In the genomic region with DNA sequence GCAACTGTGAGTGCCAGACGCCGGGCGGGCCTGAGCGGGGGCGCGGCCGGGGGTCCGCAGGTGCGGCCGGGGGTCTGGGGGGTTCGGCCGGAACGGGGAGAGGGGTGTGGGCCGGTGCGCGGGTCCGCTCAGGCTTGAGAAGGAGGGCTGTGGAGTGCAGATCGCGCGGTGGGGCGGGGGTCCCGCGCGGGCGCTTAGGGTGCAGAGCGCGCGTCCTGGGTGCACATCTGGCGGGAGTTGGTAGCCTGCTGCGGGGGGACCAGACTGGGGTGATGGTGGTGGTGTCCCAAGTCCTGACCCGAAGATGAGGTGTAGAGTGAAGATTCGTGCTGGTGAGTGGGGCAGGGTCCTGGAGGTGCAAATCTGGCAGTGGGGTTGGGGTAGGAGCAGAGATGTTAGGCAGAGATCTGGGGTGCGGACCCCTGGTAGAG, we compare ENCODE assay signal across 8 mouse cellular contexts. TPM values are rescaled to one million over a fixed set of nuclear protein-coding genes. Genes with fewer than 3 reads are reported as not detected.
DNase-seq lines count a peak whose midpoint lies in the region; ATAC-seq and TF ChIP-seq lines count a peak whose summit lies in the region.

No protein-coding gene starts in this region.

- dilution Hi-C loops in CH12.LX (cut with MboI; ENCODE audit: extremely low pct_ligation_motif_present, extremely low pct_unique_long_range_greater_than_20kb, low sequenced_read_pairs) = no loop called here

- WGBS in heart, embryonic 12.5 days = under 1% methylated on average over 32 of the region's 33 CpGs
- under 1% methylated on average over 33 of the region's 33 CpGs for WGBS in limb, embryonic 13.5 days
- WGBS in neural tube, embryonic 13.5 days = 0% methylated on average over 23 of the region's 33 CpGs

- DNase-seq in heart, postnatal 25 days (ENCODE audit: low spot score) = no peak
- no peak for DNase-seq in CH12.LX (ENCODE audit: extremely low read depth)
- DNase-seq in kidney, postnatal 4 days = no peak
- DNase-seq in urinary bladder, postnatal 14 days (ENCODE audit: low spot score) = no peak

- peak; percentile 31 for ATAC-seq in heart, embryonic 12.5 days (ENCODE audit: insufficient number of reproducible peaks, low FRiP score)
- peak; percentile 34 for ATAC-seq in limb, embryonic 13.5 days (ENCODE audit: low FRiP score, low read depth)
- peak; percentile 75 for ATAC-seq in neural tube, embryonic 13.5 days (ENCODE audit: low read depth)

- peaks cover 5% of the 10 kb centered on the region; the same call in 1 of the 2 replicates for H3K36me3 ChIP-seq in heart, embryonic 12.5 days
- peaks cover 0 to 21% of the 10 kb centered on the region in 2 experiments for H3K36me3 ChIP-seq in CH12.LX (replicated peaks in 1 of 2; ENCODE audit: control insufficient read depth in 1 of 2, insufficient read depth in 1 of 2, low read length in 1 of 2)
- H3K36me3 ChIP-seq in limb, embryonic 13.5 days = peaks cover 10% of the 10 kb centered on the region; the same call in 1 of the 2 replicates
- peaks cover 6% of the 10 kb centered on the region; the same call in 1 of the 2 replicates for H3K36me3 ChIP-seq in neural tube, embryonic 13.5 days

- no peaks in the 10 kb centered on the region for H3K9me3 ChIP-seq in heart, embryonic 12.5 days (replicated peaks)
- no peaks in the 10 kb centered on the region for H3K9me3 ChIP-seq in CH12.LX (replicated peaks; ENCODE audit: low read length)
- H3K9me3 ChIP-seq in limb, embryonic 13.5 days = no peaks in the 10 kb centered on the region
- no peaks in the 10 kb centered on the region for H3K9me3 ChIP-seq in neural tube, embryonic 13.5 days

- TF ChIP-seq CTCF in CH12.LX (conservative IDR thresholded peaks at IDR 0.05 in 1 of 2, IDR thresholded peaks at IDR 0.05 in 1 of 2; ENCODE audit: low read depth in 2 of 2, low read length in 2 of 2) = no peak
- no peak for TF ChIP-seq CTCF in embryonic fibroblast, embryonic 13.5 days (IDR thresholded peaks at IDR 0.05; ENCODE audit: borderline replicate concordance, insufficient read depth, low read length)

- H3K4me1 ChIP-seq in heart, embryonic 12.5 days (replicated peaks) = peaks cover 43% of the 10 kb centered on the region
- peaks cover 6 to 64% of the 10 kb centered on the region in 2 experiments for H3K4me1 ChIP-seq in CH12.LX (ENCODE audit: control insufficient read depth in 1 of 2, insufficient read depth in 2 of 2)
- peaks cover 14% of the 10 kb centered on the region for H3K4me1 ChIP-seq in embryonic fibroblast, embryonic 13.5 days (ENCODE audit: control insufficient read depth, insufficient read depth, low read length)
- peaks cover 32% of the 10 kb centered on the region for H3K4me1 ChIP-seq in limb, embryonic 13.5 days
- peaks cover 43% of the 10 kb centered on the region for H3K4me1 ChIP-seq in neural tube, embryonic 13.5 days (replicated peaks)

- peak overlapping the region; percentile 95 for H3K9ac ChIP-seq in heart, embryonic 12.5 days
- H3K9ac ChIP-seq in CH12.LX (ENCODE audit: insufficient read depth, low read depth) = peak overlapping the region; percentile 83
- peak overlapping the region; percentile 97 for H3K9ac ChIP-seq in limb, embryonic 13.5 days
- H3K9ac ChIP-seq in neural tube, embryonic 13.5 days = peak overlapping the region; percentile 100

- no peak for TF ChIP-seq EP300 in CH12.LX (IDR thresholded peaks at IDR 0.05; ENCODE audit: low read length)

- no peak for TF ChIP-seq RAD21 in CH12.LX (IDR thresholded peaks at IDR 0.05; ENCODE audit: low read depth, low read length)

- intact Hi-C loops in heart, postnatal 25 days (cut with DNase I) = no loop called here

- peak overlapping the region; percentile 74 for H3K27ac ChIP-seq in heart, embryonic 12.5 days (ENCODE audit: poor library complexity, severe bottlenecking)
- no peak overlapping the region for H3K27ac ChIP-seq in CH12.LX (ENCODE audit: insufficient read depth, low read depth)
- H3K27ac ChIP-seq in embryonic fibroblast, embryonic 13.5 days (ENCODE audit: insufficient read depth, low read length) = peak overlapping the region; percentile 49
- peak overlapping the region; percentile 89 for H3K27ac ChIP-seq in limb, embryonic 13.5 days
- H3K27ac ChIP-seq in neural tube, embryonic 13.5 days (replicated peaks) = peak overlapping the region; percentile 93

- in situ Hi-C loops in CH12.LX (cut with MboI; ENCODE audit: low pct_ligation_motif_present, low pct_unique_long_range_greater_than_20kb, low sequenced_read_pairs) = no loop called here

- peak overlapping the region; percentile 85 for H3K4me3 ChIP-seq in heart, embryonic 12.5 days
- peak overlapping the region; percentile 73 to 85 (median 77) for H3K4me3 ChIP-seq in CH12.LX (replicated peaks in 1 of 3; ENCODE audit: low read depth in 2 of 3, low read length in 2 of 3, poor library complexity in 1 of 3)
- H3K4me3 ChIP-seq in embryonic fibroblast, embryonic 13.5 days (ENCODE audit: insufficient read depth, low read length) = peak overlapping the region; percentile 83
- H3K4me3 ChIP-seq in limb, embryonic 13.5 days = peak overlapping the region; percentile 98
- H3K4me3 ChIP-seq in neural tube, embryonic 13.5 days = peak overlapping the region; percentile 96

- H3K4me2 ChIP-seq in heart, embryonic 12.5 days = peak overlapping the region; percentile 81
- H3K4me2 ChIP-seq in CH12.LX (ENCODE audit: insufficient read depth, low read depth, poor library complexity, severe bottlenecking) = peak overlapping the region; percentile 64
- peak overlapping the region; percentile 89 for H3K4me2 ChIP-seq in limb, embryonic 13.5 days (replicated peaks)
- peak overlapping the region; percentile 82 for H3K4me2 ChIP-seq in neural tube, embryonic 13.5 days

- peaks cover 9% of the 10 kb centered on the region for H3K79me2 ChIP-seq in CH12.LX (replicated peaks; ENCODE audit: control insufficient read depth, extremely low read depth, insufficient read depth, poor library complexity, severe bottlenecking)

- no peak for TF ChIP-seq POLR2A in CH12.LX (IDR thresholded peaks at IDR 0.05; ENCODE audit: low read depth, low read length)
- TF ChIP-seq POLR2A in embryonic fibroblast, embryonic 13.5 days (IDR thresholded peaks at IDR 0.05; ENCODE audit: low read depth, low read length) = no peak

- H3K27me3 ChIP-seq in heart, embryonic 12.5 days (replicated peaks) = no peaks in the 10 kb centered on the region
- H3K27me3 ChIP-seq in CH12.LX (replicated peaks) = no peaks in the 10 kb centered on the region
- no peaks in the 10 kb centered on the region for H3K27me3 ChIP-seq in limb, embryonic 13.5 days
- H3K27me3 ChIP-seq in neural tube, embryonic 13.5 days = no peaks in the 10 kb centered on the region

TF ChIP-seq in CH12.LX, 34 proteins besides CTCF, POLR2A, EP300 and RAD21:
- TF ChIP-seq CHD1 (IDR thresholded peaks at IDR 0.05; ENCODE audit: low read depth, low read length) = no peak
- TF ChIP-seq POLR2AphosphoS2 (IDR thresholded peaks at IDR 0.05; ENCODE audit: low read depth, low read length) = no peak
- TF ChIP-seq NRF1 (IDR thresholded peaks at IDR 0.05; ENCODE audit: low read depth, low read length) = no peak
- TF ChIP-seq MAX (IDR thresholded peaks at IDR 0.05; ENCODE audit: low read length) = no peak
- no peak for TF ChIP-seq ETS1 (conservative IDR thresholded peaks at IDR 0.05; ENCODE audit: low read depth, low read length)
- TF ChIP-seq ZNF384 (IDR thresholded peaks at IDR 0.05; ENCODE audit: low read depth, low read length) = no peak
- no peak for TF ChIP-seq NELFE (IDR thresholded peaks at IDR 0.05; ENCODE audit: low read depth, low read length)
- TF ChIP-seq GABPA (IDR thresholded peaks at IDR 0.05; ENCODE audit: insufficient replicate concordance, low read depth, low read length) = no peak
- TF ChIP-seq HCFC1 (IDR thresholded peaks at IDR 0.05; ENCODE audit: low read depth, low read length) = no peak
- TF ChIP-seq USF2 (conservative IDR thresholded peaks at IDR 0.05; ENCODE audit: low read depth, low read length) = no peak

RNA-seq across cellular contexts. Expression of a gene that starts 0.5 kb away (rescaled TPM):
- polyA plus RNA-seq in heart, embryonic 12.5 days (2016; fragmentation: Nextera tagmentation; extraction: Ambion mirVana) = 70.2 and 70.7 TPM in 2 replicates
- 10 to 100 TPM; 48.9 to 56.1 TPM for total RNA-seq in heart, postnatal 25 days (2021)
- 44.5 and 50.7 TPM in 2 replicates for total RNA-seq in CH12.LX (2012; rRNA removed)
- 30.0 and 31.6 TPM in 2 replicates for total RNA-seq in CH12.LX (2014; rRNA removed)
- polyA plus RNA-seq in CH12.LX (2012; ENCODE audit: insufficient read length, low read depth) = 36.6 and 43.1 TPM in 2 replicates
- 128 TPM in 2 replicates for polyA plus RNA-seq in embryonic fibroblast, embryonic 13.5 days (2011; ENCODE audit: insufficient read length, low read depth, missing spikeins)
- 86.6 and 93.4 TPM in 2 replicates for polyA plus RNA-seq in limb, embryonic 13.5 days (2015; fragmentation: Nextera tagmentation; extraction: Ambion mirVana)
- polyA plus RNA-seq in neural tube, embryonic 13.5 days (2015; fragmentation: Nextera tagmentation; extraction: Ambion mirVana) = 109 and 117 TPM in 2 replicates

RNA-seq across cellular contexts. Expression of a gene that starts 22.8 kb away (rescaled TPM):
- 35.9 and 38.6 TPM in 2 replicates for polyA plus RNA-seq in heart, embryonic 12.5 days (2016; fragmentation: Nextera tagmentation; extraction: Ambion mirVana)
- 10 to 100 TPM; 46.6 to 47.1 TPM for total RNA-seq in heart, postnatal 25 days (2021)
- 49.6 and 50.5 TPM in 2 replicates for total RNA-seq in CH12.LX (2012; rRNA removed)
- total RNA-seq in CH12.LX (2014; rRNA removed) = 27.0 and 31.9 TPM in 2 replicates
- 42.3 and 47.5 TPM in 2 replicates for polyA plus RNA-seq in CH12.LX (2012; ENCODE audit: insufficient read length, low read depth)
- polyA plus RNA-seq in embryonic fibroblast, embryonic 13.5 days (2011; ENCODE audit: insufficient read length, low read depth, missing spikeins) = 45.8 and 48.7 TPM in 2 replicates
- 42.9 and 43.5 TPM in 2 replicates for polyA plus RNA-seq in limb, embryonic 13.5 days (2015; fragmentation: Nextera tagmentation; extraction: Ambion mirVana)
- 36.9 and 38.6 TPM in 2 replicates for polyA plus RNA-seq in neural tube, embryonic 13.5 days (2015; fragmentation: Nextera tagmentation; extraction: Ambion mirVana)
